Mouse (Mus musculus): ENCODE measurements around the gene Cenpu.
"Not testable (repeated sequence)": the region's sequence is repeated elsewhere in the genome, so short reads cannot be mapped to it uniquely, and the experiment has no call there.

Gene Cenpu

GRCm38 (mm10) chr8:46550058-46550457 lies 1.8 kb upstream of the Cenpu start:
- DNase-seq (ENCODE audit: low spot score in 2 of 2), result no peak

- no peak for DNase-seq (ENCODE audit: low spot score in 2 of 2)
Measured at GRCm38 (mm10) chr8:46551029-46551428, 799 bp upstream of the Cenpu start.

- peak; percentile 54 to 83 for DNase-seq (ENCODE audit: low spot score in 2 of 2)
Measured at GRCm38 (mm10) chr8:46552441-46552765, 575 bp downstream of the Cenpu start.

- peak in 1 of 2 experiments; percentile 73 for DNase-seq (ENCODE audit: low spot score in 2 of 2)
Measured at GRCm38 (mm10) chr8:46559428-46559827, 7.6 kb downstream of the Cenpu start.

GRCm38 (mm10) chr8:46562333-46562732 lies 10.5 kb downstream of the Cenpu start:
- no peak for DNase-seq (ENCODE audit: low spot score in 2 of 2)

GRCm38 (mm10) chr8:46566914-46567529 lies 15.2 kb downstream of the Cenpu start:
- no peak for DNase-seq (ENCODE audit: low spot score in 2 of 2)

GRCm38 (mm10) chr8:46567946-46568345 lies 16.1 kb downstream of the Cenpu start:
- DNase-seq (ENCODE audit: low spot score in 2 of 2), result no peak

GRCm38 (mm10) chr8:46568942-46569341 lies 17.1 kb downstream of the Cenpu start:
- no peak for DNase-seq (ENCODE audit: low spot score in 2 of 2)

- DNase-seq (ENCODE audit: low spot score in 2 of 2), result no peak
Measured at GRCm38 (mm10) chr8:46569659-46570441, 18.0 kb downstream of the Cenpu start.

GRCm38 (mm10) chr8:46570673-46571072 lies 18.8 kb downstream of the Cenpu start:
- no peak for DNase-seq (ENCODE audit: low spot score in 2 of 2)

GRCm38 (mm10) chr8:46573446-46573845 lies 21.6 kb downstream of the Cenpu start:
- DNase-seq (ENCODE audit: low spot score in 2 of 2), result no peak

- no peak for DNase-seq (ENCODE audit: low spot score in 2 of 2)
Measured at GRCm38 (mm10) chr8:46573964-46574363, 22.1 kb downstream of the Cenpu start.

GRCm38 (mm10) chr8:46578794-46579193 lies 27.0 kb downstream of the Cenpu start:
- no peak for DNase-seq (ENCODE audit: low spot score in 2 of 2)

- DNase-seq (ENCODE audit: low spot score in 2 of 2), result not testable (repeated sequence)
Measured at GRCm38 (mm10) chr8:46584328-46584727, 32.5 kb downstream of the Cenpu start.

GRCm38 (mm10) chr8:46585576-46585975 lies 33.7 kb downstream of the Cenpu start:
- no peak for DNase-seq (ENCODE audit: low spot score in 2 of 2)

- DNase-seq (ENCODE audit: low spot score in 2 of 2), result no peak
Measured at GRCm38 (mm10) chr8:46587911-46588310, 36.1 kb downstream of the Cenpu start.

GRCm38 (mm10) chr8:46588663-46589062 lies 36.8 kb downstream of the Cenpu start:
- no peak for DNase-seq (ENCODE audit: low spot score in 2 of 2)

GRCm38 (mm10) chr8:46593067-46593466 lies 41.2 kb downstream of the Cenpu start:
- DNase-seq (ENCODE audit: low spot score in 2 of 2), result no peak

- DNase-seq (ENCODE audit: low spot score in 2 of 2), result no peak
Measured at GRCm38 (mm10) chr8:46593772-46594171, 41.9 kb downstream of the Cenpu start.

- DNase-seq (ENCODE audit: low spot score in 2 of 2), result peak in 1 of 2 experiments; percentile 36
Measured at GRCm38 (mm10) chr8:46595593-46595992, 43.8 kb downstream of the Cenpu start.

GRCm38 (mm10) chr8:46596530-46596929 lies 44.7 kb downstream of the Cenpu start:
- no peak for DNase-seq (ENCODE audit: low spot score in 2 of 2)

GRCm38 (mm10) chr8:46597411-46597810 lies 45.6 kb downstream of the Cenpu start:
- DNase-seq (ENCODE audit: low spot score in 2 of 2), result no peak

GRCm38 (mm10) chr8:46598114-46598513 lies 46.3 kb downstream of the Cenpu start:
- no peak for DNase-seq (ENCODE audit: low spot score in 2 of 2)

Measured in spleen, postnatal 10 days (tissue).